20 mouse cellular contexts compared by ENCODE assay signal in the genomic region with DNA sequence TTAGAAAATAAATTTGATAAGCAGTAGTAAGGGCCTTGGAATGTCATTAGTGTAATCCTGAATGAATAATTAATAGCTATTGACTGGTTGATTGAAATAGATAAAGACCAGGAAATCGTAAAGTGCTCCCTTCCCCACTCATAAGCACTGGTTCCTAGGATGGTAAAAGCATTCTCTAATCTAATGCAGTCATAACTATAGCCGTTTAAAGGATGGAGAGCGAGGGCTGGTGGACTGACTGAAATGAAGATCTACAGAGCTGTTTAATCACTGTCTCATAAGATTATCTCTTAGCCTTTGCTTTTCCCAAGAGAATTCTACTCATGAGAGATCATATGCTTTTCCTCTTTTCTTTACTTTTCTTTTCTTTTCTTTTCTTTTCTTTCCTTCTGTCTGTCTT.
"Had no signal": no experiment of that assay in that cellular context is flagged by ENCODE, and none has a peak within 500 bp of the region (broad histone marks: within the 10 kb centered on the region; RNA-seq: fewer than 3 reads in every experiment).

No protein-coding gene starts in this region.

- H3K27ac ChIP-seq: liver, embryonic 13.5 days; liver, embryonic 15.5 days; lung, embryonic 15.5 days; midbrain, embryonic 10.5 days; midbrain, embryonic 13.5 days; neural tube, embryonic 13.5 days; neural tube, embryonic 15.5 days; stomach, embryonic 15.5 days; stomach, postnatal 0 days had no signal

- H3K4me3 ChIP-seq: liver, embryonic 13.5 days; liver, embryonic 15.5 days; lung, embryonic 15.5 days; midbrain, embryonic 10.5 days; midbrain, embryonic 13.5 days; myocyte; neural tube, embryonic 13.5 days; neural tube, embryonic 15.5 days; stomach, embryonic 15.5 days had no signal

- H3K36me3 ChIP-seq: liver, embryonic 13.5 days; liver, embryonic 15.5 days; lung, embryonic 15.5 days; midbrain, embryonic 10.5 days; midbrain, embryonic 13.5 days; neural tube, embryonic 13.5 days; neural tube, embryonic 15.5 days; stomach, embryonic 15.5 days had no signal

- DNase-seq: liver, embryonic 13.5 days; liver, postnatal 0 days; lung, adult 2 months; lung, postnatal 14 days; lung, postnatal 36 days; right cerebral cortex, adult 18-20 months; right cerebral cortex, postnatal 25 days; right cerebral cortex, postnatal 4 days; spleen, adult 18-20 months; thymus, adult 2 months; thymus, postnatal 25 days had no signal
